Mouse (Mus musculus) forebrain, embryonic 16.5 days (tissue): ENCODE results near the gene Grin2b. TPM values are rescaled to one million over a fixed set of nuclear protein-coding genes. Genes with fewer than 3 reads are reported as not detected.
A peak's percentile ranks its signal among the peaks of the same experiment; 100 is the strongest.

ENCODE experiments used
- ATAC-seq: fragments of 200-750 bp; cut with Nextera tagmentation; 2 replicates; pipeline ENCODE4 v1.8.0; 2017; ENCODE audit warnings: mild to moderate bottlenecking, moderate library complexity
- H3K27ac ChIP-seq: fragments of 300-500 bp; sonication (generic); 2 replicates; pipeline ENCODE4 v1.5.1; 2014; ENCODE audit warnings: low read length, control low read depth
- H3K27me3 ChIP-seq: fragments of 300-500 bp; sonication (generic); replicated peaks from 2 replicates; pipeline ENCODE4 v1.6.1; 2014; ENCODE audit warnings: low read length; ENCODE audit not compliant: control insufficient read depth, insufficient read depth
- H3K36me3 ChIP-seq: fragments of 300-500 bp; sonication (generic); 2 replicates; pipeline ENCODE4 v1.6.1; 2014; ENCODE audit not compliant: control insufficient read depth, insufficient read depth
- H3K4me1 ChIP-seq: fragments of 300-500 bp; sonication (generic); replicated peaks from 2 replicates; pipeline ENCODE4 v1.6.1; 2014; ENCODE audit warnings: low read length; ENCODE audit not compliant: control insufficient read depth, insufficient read depth
- H3K4me2 ChIP-seq: fragments of 300-500 bp; sonication (generic); 2 replicates; pipeline ENCODE4 v1.6.1; 2014; ENCODE audit warnings: mild to moderate bottlenecking, low read length, control low read depth
- H3K4me3 ChIP-seq: fragments of 300-500 bp; sonication (generic); replicated peaks from 2 replicates; pipeline ENCODE4 v1.5.1; 2014; ENCODE audit warnings: mild to moderate bottlenecking, low read length, control low read depth
- H3K9ac ChIP-seq: fragments of 300-500 bp; sonication (generic); replicated peaks from 2 replicates; pipeline ENCODE4 v1.6.1; 2014; ENCODE audit warnings: low read depth, low read length, control low read depth
- H3K9me3 ChIP-seq: fragments of 300-500 bp; sonication (generic); 2 replicates; pipeline ENCODE4 v1.6.1; 2016; ENCODE audit warnings: low read length; ENCODE audit not compliant: control insufficient read depth
- WGBS: fragments of 180-500 bp; shearing (Covaris S2); extraction: QIAGEN DNeasy Blood & Tissue Kit; methylation state at CpG from one replicate; pipeline ENCODE4 v1.1.7; 2014; 5-methylcytosine and 5-hydroxymethylcytosine counted together
- polyA plus RNA-seq: library from polyadenylated mRNA; unstranded; fragments of >200 nt; fragmentation: Nextera tagmentation; extraction: Ambion mirVana; gene quantifications from 2 replicates; pipeline ENCODE4 v1.2.1, GENCODE M21; 2015

Grin2b gene
- polyA plus RNA-seq, 1 experiment from 2014 or later: 114 TPM

DNA sequence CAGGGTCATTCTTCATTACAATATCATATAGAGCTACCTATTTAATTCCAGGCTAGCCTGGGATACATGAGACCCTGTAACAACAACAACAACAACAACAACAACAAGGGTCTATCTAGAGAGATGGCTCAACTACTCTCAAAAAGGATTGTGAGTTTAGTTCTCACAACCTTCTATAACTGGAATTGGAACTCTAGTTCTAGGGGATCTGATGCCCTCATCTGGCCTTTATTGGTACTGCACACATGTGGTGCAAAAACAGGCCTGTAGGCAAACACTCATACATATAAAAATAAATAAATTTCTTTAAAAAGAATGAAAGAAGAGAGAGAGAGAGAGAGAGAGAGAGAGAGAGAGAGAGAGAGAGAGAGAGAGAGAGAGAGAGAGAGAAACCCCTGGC, 298.7 kb downstream of the Grin2b start:
- H3K27ac ChIP-seq: no peak overlapping the region
- H3K4me1 ChIP-seq: no peaks in the 10 kb centered on the region
- H3K9ac ChIP-seq: no peak overlapping the region
- no peaks in the 10 kb centered on the region for H3K36me3 ChIP-seq
- H3K27me3 ChIP-seq: no peaks in the 10 kb centered on the region
- no peak for ATAC-seq
- no peaks in the 10 kb centered on the region for H3K9me3 ChIP-seq
- H3K4me3 ChIP-seq: no peak overlapping the region
- no peak overlapping the region for H3K4me2 ChIP-seq

DNA sequence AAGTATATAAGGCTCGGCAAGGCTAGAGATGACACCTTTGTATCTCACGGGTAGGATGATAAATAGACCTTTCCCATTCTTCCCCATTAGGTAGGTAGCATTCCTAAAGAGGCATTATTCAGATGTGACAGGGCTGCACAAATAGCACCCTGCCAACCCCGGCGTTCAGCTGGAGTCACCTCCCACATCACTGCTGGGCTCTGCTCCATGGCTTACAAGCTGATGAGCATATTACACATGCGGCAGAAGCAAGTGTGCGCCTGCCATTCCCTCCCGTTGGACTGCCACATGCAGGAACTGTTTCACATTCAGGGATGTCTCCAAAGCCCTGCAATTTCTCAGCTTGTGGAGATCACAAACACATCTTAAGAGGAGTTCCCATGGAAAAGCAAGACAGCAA, 307.5 kb downstream of the Grin2b start:
- Histone ChIP-seq H3K9ac (no peak overlapping the region), H3K27ac (no peak overlapping the region), H3K9me3 (no peaks in the 10 kb centered on the region), H3K4me2 (no peak overlapping the region), H3K4me3 (no peak overlapping the region), H3K27me3 (no peaks in the 10 kb centered on the region), H3K36me3 (no peaks in the 10 kb centered on the region), H3K4me1 (peaks cover 11% of the 10 kb centered on the region)
- peak; percentile 49; the same call in 1 of the 2 replicates for ATAC-seq
- 58% methylated on average over 7 of the region's 7 CpGs for WGBS

DNA sequence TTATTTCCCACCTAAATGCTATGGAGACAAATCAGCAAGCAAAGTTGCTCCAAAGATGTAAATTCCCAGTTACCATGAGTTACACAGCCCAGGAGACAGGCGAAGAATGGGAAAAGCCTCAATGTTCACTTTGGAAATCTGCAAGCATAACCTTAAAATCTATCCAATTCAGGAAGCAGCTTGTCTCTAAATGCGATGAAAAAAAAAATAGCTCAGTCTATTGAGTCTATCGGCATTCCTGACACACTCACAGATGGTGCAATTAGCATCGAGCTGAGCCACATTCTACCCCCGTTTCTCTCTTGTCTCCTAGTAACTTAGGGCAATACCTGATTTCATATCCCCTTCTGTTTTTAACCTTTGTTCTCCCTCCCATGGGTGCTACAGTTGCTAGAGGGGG, 309.3 kb downstream of the Grin2b start:
- H3K9ac ChIP-seq: no peak overlapping the region
- H3K27me3 ChIP-seq: no peaks in the 10 kb centered on the region
- H3K27ac ChIP-seq: peak overlapping the region; percentile 39
- peak; percentile 30; the same call in 1 of the 2 replicates for ATAC-seq
- H3K4me1 ChIP-seq: peaks cover 20% of the 10 kb centered on the region
- WGBS: 47% methylated on average over 5 of the region's 5 CpGs
- H3K9me3 ChIP-seq: no peaks in the 10 kb centered on the region
- no peak overlapping the region for H3K4me2 ChIP-seq
- no peaks in the 10 kb centered on the region for H3K36me3 ChIP-seq
- H3K4me3 ChIP-seq: no peak overlapping the region

DNA sequence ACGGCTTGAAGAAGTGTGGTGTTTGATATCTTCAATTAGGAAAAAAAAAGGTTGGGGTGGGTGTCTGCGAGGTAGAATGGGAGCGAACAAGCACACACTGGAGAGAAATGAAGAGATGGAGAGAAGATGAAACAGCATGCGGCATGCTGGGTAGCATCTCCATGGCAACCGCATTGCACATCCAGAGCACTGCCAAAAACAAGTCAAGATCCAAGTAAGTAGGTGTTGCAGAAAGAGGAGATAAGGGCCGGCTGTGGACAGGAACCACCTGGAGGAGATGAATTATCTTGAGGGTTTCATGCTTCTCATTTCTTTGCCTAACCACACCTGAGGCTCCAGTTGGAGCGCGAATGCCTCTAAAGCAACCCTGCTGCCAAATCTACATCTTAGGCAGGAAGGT, 313.8 kb downstream of the Grin2b start:
- ATAC-seq: peak; percentile 77; the same call in 1 of the 2 replicates
- Histone ChIP-seq H3K9ac (no peak overlapping the region), H3K27ac (peak overlapping the region; percentile 51), H3K4me2 (0 out of 2 replicates have a peak overlapping the region, but pooled peaks have one; percentile 2), H3K4me3 (no peak overlapping the region), H3K27me3 (no peaks in the 10 kb centered on the region), H3K36me3 (no peaks in the 10 kb centered on the region), H3K4me1 (peaks cover 33% of the 10 kb centered on the region), H3K9me3 (no peaks in the 10 kb centered on the region)
- WGBS: 38% methylated on average over 8 of the region's 8 CpGs

DNA sequence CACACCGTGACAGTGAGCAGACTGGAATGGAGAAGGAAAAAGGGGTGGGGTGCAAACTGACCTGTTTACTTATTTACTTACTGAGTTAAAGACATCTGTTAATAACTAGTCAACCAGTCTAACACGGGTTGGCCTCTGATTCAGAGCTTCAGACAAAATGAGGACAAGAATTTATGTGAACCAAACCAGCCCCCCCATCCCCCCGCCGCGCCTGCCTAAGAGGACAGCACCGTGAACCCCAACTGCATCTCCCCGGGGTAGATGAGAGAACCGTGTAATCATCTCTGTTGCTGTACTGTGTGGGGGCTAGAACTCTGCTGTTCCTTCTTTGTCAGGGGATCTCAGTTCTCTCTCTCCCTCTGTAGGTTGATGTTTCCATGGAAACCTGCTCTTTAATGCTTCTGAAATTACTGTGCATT, 319.1 kb downstream of the Grin2b start:
- no peaks in the 10 kb centered on the region for H3K36me3 ChIP-seq
- H3K27me3 ChIP-seq: no peaks in the 10 kb centered on the region
- peak; percentile 83 for ATAC-seq
- peak overlapping the region; percentile 14; the same call in 1 of the 2 replicates for H3K4me2 ChIP-seq
- H3K9ac ChIP-seq: no peak overlapping the region
- WGBS: 36% methylated on average over 8 of the region's 8 CpGs
- no peak overlapping the region for H3K4me3 ChIP-seq
- no peaks in the 10 kb centered on the region for H3K9me3 ChIP-seq
- H3K27ac ChIP-seq: peak overlapping the region; percentile 42; the same call in 1 of the 2 replicates
- H3K4me1 ChIP-seq: peaks cover 20% of the 10 kb centered on the region

DNA sequence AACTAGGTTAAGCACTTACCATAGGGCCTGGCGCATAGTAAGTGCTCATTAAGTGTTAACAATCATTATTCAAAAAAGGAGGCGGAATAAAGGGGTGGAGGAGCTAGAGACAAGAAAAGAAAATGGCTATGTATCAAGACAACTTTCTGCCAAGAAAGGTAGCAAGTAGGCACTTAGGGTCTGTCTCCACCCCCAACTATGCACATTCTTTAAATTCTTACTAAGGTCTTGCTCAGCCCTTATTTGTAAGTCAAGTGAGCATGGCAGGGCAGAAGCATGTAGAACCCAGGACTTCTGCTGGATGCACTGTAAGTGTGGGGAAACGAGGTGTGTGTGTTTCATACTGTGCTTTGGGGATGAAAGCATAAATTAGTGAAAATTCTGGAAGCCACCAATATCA, 329.6 kb downstream of the Grin2b start:
- H3K27ac ChIP-seq: no peak overlapping the region
- H3K4me1 ChIP-seq: no peaks in the 10 kb centered on the region
- no peaks in the 10 kb centered on the region for H3K9me3 ChIP-seq
- no peaks in the 10 kb centered on the region for H3K36me3 ChIP-seq
- WGBS: 48% methylated on average over 3 of the region's 3 CpGs
- no peaks in the 10 kb centered on the region for H3K27me3 ChIP-seq
- H3K9ac ChIP-seq: no peak overlapping the region
- H3K4me2 ChIP-seq: no peak overlapping the region
- H3K4me3 ChIP-seq: no peak overlapping the region
- no peak for ATAC-seq

DNA sequence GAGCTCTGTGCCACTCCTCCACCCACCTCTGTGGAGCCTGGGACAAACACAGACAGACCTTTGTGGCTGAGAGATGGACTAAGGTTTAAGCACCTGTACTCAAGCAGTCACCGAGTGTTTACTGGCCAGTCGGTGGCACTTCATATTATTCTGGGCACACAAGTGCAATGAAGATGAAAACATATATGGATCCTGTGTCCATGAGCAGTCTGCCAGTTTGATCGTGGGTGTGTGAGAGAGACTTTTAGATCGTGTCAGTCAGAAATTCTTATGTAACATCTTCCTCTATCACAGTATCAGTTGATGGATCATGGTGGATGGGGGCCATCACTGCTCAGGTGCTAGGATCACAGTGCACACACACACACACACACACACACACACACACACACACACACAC, 337.0 kb downstream of the Grin2b start:
- no peaks in the 10 kb centered on the region for H3K9me3 ChIP-seq
- no peak overlapping the region for H3K9ac ChIP-seq
- H3K27ac ChIP-seq: no peak overlapping the region
- no peak overlapping the region for H3K4me3 ChIP-seq
- WGBS: 89% methylated on average over 4 of the region's 4 CpGs
- H3K27me3 ChIP-seq: no peaks in the 10 kb centered on the region
- no peaks in the 10 kb centered on the region for H3K36me3 ChIP-seq
- H3K4me1 ChIP-seq: no peaks in the 10 kb centered on the region
- no peak overlapping the region for H3K4me2 ChIP-seq
- no peak for ATAC-seq

DNA sequence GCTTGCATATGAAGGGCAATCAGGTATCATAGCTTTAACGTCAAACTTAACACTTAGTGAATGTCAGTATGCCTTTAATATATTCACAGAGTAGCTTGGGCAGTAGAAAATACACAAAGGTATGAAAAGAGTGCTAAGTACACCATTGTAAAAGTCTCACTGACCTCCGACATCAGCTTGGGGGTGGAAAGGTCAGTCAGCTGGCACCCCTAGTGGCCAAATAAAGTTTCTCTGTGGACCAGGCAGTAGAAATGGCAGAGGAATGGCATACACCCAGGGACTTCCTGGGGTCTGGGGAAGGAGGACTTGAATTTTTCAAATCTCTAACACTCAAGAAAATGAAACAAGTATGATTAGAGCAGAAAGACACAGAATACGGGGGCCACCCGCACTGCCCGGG, 339.8 kb downstream of the Grin2b start:
- Histone ChIP-seq H3K27ac (no peak overlapping the region), H3K9ac (no peak overlapping the region), H3K9me3 (no peaks in the 10 kb centered on the region), H3K27me3 (no peaks in the 10 kb centered on the region), H3K4me3 (no peak overlapping the region), H3K4me1 (no peaks in the 10 kb centered on the region), H3K36me3 (no peaks in the 10 kb centered on the region), H3K4me2 (no peak overlapping the region)
- WGBS: 66% methylated on average over 5 of the region's 5 CpGs
- no peak for ATAC-seq

DNA sequence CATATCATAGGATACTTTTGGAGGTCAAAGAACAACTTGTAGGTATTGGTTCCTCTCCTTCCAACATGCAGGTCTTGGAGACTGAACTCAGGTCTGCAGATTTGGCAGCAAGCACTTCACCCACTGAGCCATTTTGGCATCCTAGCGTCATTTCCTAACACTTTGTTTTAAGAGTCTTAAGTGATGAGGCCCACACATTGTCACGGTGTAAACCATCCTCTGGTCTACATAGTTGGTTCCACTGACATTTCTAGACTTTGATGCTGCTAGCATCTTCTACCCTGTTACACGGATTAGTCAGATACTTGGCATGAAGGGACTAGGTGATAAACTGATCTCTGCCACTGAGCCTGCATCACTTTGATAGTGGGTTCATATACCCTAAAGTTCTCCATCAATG, 341.3 kb downstream of the Grin2b start:
- H3K4me1 ChIP-seq: no peaks in the 10 kb centered on the region
- ATAC-seq: no peak
- WGBS: 91% methylated on average over 3 of the region's 3 CpGs

DNA sequence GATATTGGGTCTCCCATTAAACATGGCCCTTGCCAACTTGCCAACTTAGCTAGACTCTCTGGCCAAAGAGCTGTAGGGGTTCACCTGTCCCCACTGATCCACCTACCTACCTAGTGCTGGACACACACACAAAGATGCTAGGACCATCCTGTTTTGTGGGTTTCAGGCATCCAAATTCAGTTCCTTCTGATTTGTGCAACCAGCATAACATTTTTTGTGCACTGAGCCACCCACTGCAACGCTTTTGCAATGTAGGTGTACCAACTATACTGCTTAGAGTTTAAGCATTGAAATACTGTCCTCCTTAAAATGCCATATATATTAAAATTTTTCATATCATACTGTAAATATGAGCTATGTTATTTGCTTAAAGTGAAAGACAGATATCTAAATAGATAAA, 342.3 kb downstream of the Grin2b start:
- H3K4me2 ChIP-seq: no peak overlapping the region
- H3K36me3 ChIP-seq: no peaks in the 10 kb centered on the region
- H3K9ac ChIP-seq: no peak overlapping the region
- no peak overlapping the region for H3K4me3 ChIP-seq
- H3K27ac ChIP-seq: no peak overlapping the region
- WGBS: 84% methylated on average over 1 of the region's 1 CpGs
- ATAC-seq: no peak
- no peaks in the 10 kb centered on the region for H3K9me3 ChIP-seq
- no peaks in the 10 kb centered on the region for H3K27me3 ChIP-seq
- no peaks in the 10 kb centered on the region for H3K4me1 ChIP-seq

More for the DNA sequence above, 341.3 kb downstream of the Grin2b start:
- H3K4me3 ChIP-seq: no peak overlapping the region
- no peak overlapping the region for H3K4me2 ChIP-seq
- no peaks in the 10 kb centered on the region for H3K36me3 ChIP-seq
- no peak overlapping the region for H3K9ac ChIP-seq
- H3K27me3 ChIP-seq: no peaks in the 10 kb centered on the region
- no peaks in the 10 kb centered on the region for H3K9me3 ChIP-seq
- no peak overlapping the region for H3K27ac ChIP-seq
